ENCODE assay signal across 1 mouse cellular context in the genomic region with DNA sequence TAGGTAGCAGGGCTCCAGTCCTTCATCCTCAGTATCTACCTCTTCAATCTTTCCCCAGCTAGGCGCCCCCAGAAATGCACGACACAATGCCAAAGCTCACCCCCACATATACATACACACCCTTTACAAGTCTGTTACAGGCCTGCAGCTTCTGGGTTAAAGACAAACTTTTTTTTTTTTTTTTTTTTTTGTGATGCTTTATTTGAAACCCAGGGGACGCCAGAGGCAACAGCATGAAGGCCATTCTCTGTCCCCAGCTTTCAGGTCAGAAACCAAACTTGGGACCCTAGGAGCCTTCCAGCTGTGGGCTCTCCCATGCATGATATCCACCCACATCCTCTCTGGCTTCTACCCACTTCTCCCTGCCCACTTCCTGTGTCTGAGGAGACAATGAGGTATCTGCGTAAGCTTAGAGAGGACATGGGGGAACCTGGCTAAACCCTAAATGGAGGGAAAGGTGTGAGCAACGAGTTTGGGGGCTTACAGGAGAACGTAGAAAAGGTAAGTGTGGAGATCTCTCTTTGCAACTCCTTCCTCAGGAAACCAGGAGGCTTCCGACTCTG.
A peak's percentile ranks its signal among the peaks of the same experiment; 100 is the strongest.
TF ChIP-seq lines count a peak whose summit lies in the region.

No protein-coding gene starts in this region.

TF ChIP-seq in MEL, 35 proteins besides CTCF, POLR2A, EP300 and RAD21:
- TF ChIP-seq USF1 (IDR thresholded peaks at IDR 0.05; ENCODE audit: low read depth, low read length) = no peak
- no peak for TF ChIP-seq MEF2A (IDR thresholded peaks at IDR 0.05; ENCODE audit: extremely low read depth, insufficient replicate concordance, low read depth, low read length, poor library complexity, severe bottlenecking)
- TF ChIP-seq TCF12 (IDR thresholded peaks at IDR 0.05; ENCODE audit: low read depth, low read length) = 0 out of 2 replicates have a peak, but pooled peaks have one; percentile 21
- no peak for TF ChIP-seq MYC (IDR thresholded peaks at IDR 0.05; ENCODE audit: low read depth, low read length)
- 0 out of 2 replicates have a peak, but pooled peaks have one; percentile 32 for TF ChIP-seq ETS1 (IDR thresholded peaks at IDR 0.05; ENCODE audit: low read depth, low read length)
- TF ChIP-seq ZNF384 (IDR thresholded peaks at IDR 0.05; ENCODE audit: low read depth, low read length) = peak; percentile 85
- 0 out of 2 replicates have a peak, but pooled peaks have one; percentile 31 for TF ChIP-seq HCFC1 (IDR thresholded peaks at IDR 0.05; ENCODE audit: low read depth, low read length)
- TF ChIP-seq ELF1 (IDR thresholded peaks at IDR 0.05; ENCODE audit: low read depth, low read length) = 0 out of 2 replicates have a peak, but pooled peaks have one; percentile 14
- TF ChIP-seq SIN3A (IDR thresholded peaks at IDR 0.05; ENCODE audit: low read length) = peak; percentile 38; the same call in 1 of the 2 replicates
- TF ChIP-seq MXI1 (IDR thresholded peaks at IDR 0.05; ENCODE audit: low read depth, low read length) = no peak
